ENCODE assay signal across 12 mouse cellular contexts in the genomic region with DNA sequence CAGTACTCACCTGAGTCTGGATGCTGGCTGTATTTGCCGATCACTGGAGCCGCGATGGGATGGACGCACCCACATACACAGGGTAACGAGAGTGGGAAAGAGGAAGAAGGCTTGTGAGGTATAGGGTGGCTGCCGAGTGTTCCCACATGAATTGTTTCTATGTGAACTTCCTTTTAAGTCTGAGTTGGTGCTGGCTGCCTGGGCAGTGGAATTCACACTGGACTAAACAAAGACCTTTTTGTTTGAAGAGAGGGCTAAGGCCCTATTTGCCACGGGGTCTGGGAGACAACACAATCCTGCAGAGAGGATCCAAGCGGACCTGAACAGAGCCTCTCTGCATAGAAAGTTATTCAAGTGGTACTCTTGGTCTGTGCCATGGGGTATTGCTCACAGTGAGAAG. TPM values are rescaled to one million over a fixed set of nuclear protein-coding genes. Genes with fewer than 3 reads are reported as not detected.
DNase-seq lines count a peak whose midpoint lies in the region; ATAC-seq and TF ChIP-seq lines count a peak whose summit lies in the region.
"Had no signal": no experiment of that assay in that cellular context is flagged by ENCODE, and none has a peak within 500 bp of the region (broad histone marks: within the 10 kb centered on the region; RNA-seq: fewer than 3 reads in every experiment).

No protein-coding gene starts in this region.

- no peak overlapping the region for H3K9ac ChIP-seq in forebrain, embryonic 11.5 days (ENCODE audit: low read length)
- H3K9ac ChIP-seq in hindbrain, embryonic 16.5 days (ENCODE audit: low read depth, low read length): no peak overlapping the region
- no peak overlapping the region for H3K9ac ChIP-seq in neural tube, embryonic 14.5 days (replicated peaks; ENCODE audit: low read depth, low read length)

- intact Hi-C loops in left cerebral cortex, adult 2 months (cut with DNase I): no loop called here

- no peak for TF ChIP-seq CTCF in left cerebral cortex, adult 2 months (IDR thresholded peaks at IDR 0.05)

- no peak overlapping the region for H3K4me2 ChIP-seq in forebrain, embryonic 11.5 days (ENCODE audit: low read depth, low read length, severe bottlenecking)
- H3K4me2 ChIP-seq in hindbrain, embryonic 16.5 days (ENCODE audit: low read length): no peak overlapping the region
- no peak overlapping the region for H3K4me2 ChIP-seq in neural tube, embryonic 14.5 days (ENCODE audit: low read depth, low read length)

- no peak for DNase-seq in left cerebral cortex, adult 2 months (ENCODE audit: extremely low spot score in 1 of 2, low spot score in 2 of 2)
- no peak for DNase-seq in left cerebral cortex, adult 9 months (ENCODE audit: low spot score in 2 of 2)
- DNase-seq in forebrain, embryonic 11.5 days (ENCODE audit: low spot score): no peak
- DNase-seq in layer of hippocampus, postnatal 10 days (ENCODE audit: low spot score in 2 of 2): no peak
- DNase-seq in heart, adult 8-10 months (ENCODE audit: low spot score): no peak
- no peak for DNase-seq in frontal cortex, adult 2 months (ENCODE audit: extremely low spot score in 1 of 2, low spot score in 1 of 2)
- DNase-seq: cerebellum, adult 11-12 months; gastrocnemius, postnatal 25 days; liver had no signal

- peak; percentile 39; the same call in 1 of the 2 replicates for ATAC-seq in forebrain, embryonic 11.5 days (replicated peaks; ENCODE audit: low FRiP score)
- peak; percentile 61; the same call in 1 of the 2 replicates for ATAC-seq in hindbrain, embryonic 16.5 days
- peak; percentile 70; the same call in 1 of the 2 replicates for ATAC-seq in neural tube, embryonic 14.5 days (ENCODE audit: low read depth)

- no peak overlapping the region for H3K4me3 ChIP-seq in left cerebral cortex, adult 2 months
- H3K4me3 ChIP-seq in forebrain, embryonic 11.5 days (ENCODE audit: low read depth, low read length): no peak overlapping the region
- no peak overlapping the region for H3K4me3 ChIP-seq in hindbrain, embryonic 16.5 days (ENCODE audit: low read length)
- H3K4me3 ChIP-seq in neural tube, embryonic 14.5 days (ENCODE audit: low read depth, low read length): no peak overlapping the region

- no peaks in the 10 kb centered on the region for H3K9me3 ChIP-seq in forebrain, embryonic 11.5 days (ENCODE audit: control insufficient read depth, low read length)
- H3K9me3 ChIP-seq in hindbrain, embryonic 16.5 days (ENCODE audit: control insufficient read depth, low read length): no peaks in the 10 kb centered on the region
- no peaks in the 10 kb centered on the region for H3K9me3 ChIP-seq in neural tube, embryonic 14.5 days (ENCODE audit: control insufficient read depth, low read length)

- peaks cover 9% of the 10 kb centered on the region for H3K4me1 ChIP-seq in forebrain, embryonic 11.5 days (replicated peaks; ENCODE audit: control insufficient read depth, insufficient read depth, low read length)
- no peaks in the 10 kb centered on the region for H3K4me1 ChIP-seq in hindbrain, embryonic 16.5 days (ENCODE audit: control insufficient read depth, insufficient read depth, low read depth, low read length)
- no peaks in the 10 kb centered on the region for H3K4me1 ChIP-seq in neural tube, embryonic 14.5 days (ENCODE audit: control insufficient read depth, insufficient read depth, low read length)

- WGBS in forebrain, embryonic 11.5 days: 38% methylated on average over 8 of the region's 8 CpGs
- 50% methylated on average over 8 of the region's 8 CpGs for WGBS in hindbrain, embryonic 16.5 days
- WGBS in neural tube, embryonic 14.5 days: 45% methylated on average over 8 of the region's 8 CpGs

- H3K27me3 ChIP-seq in forebrain, embryonic 11.5 days (ENCODE audit: control insufficient read depth, insufficient read depth, low read length): no peaks in the 10 kb centered on the region
- H3K27me3 ChIP-seq in hindbrain, embryonic 16.5 days (replicated peaks; ENCODE audit: control insufficient read depth, insufficient read depth, low read length): no peaks in the 10 kb centered on the region
- H3K27me3 ChIP-seq in neural tube, embryonic 14.5 days (ENCODE audit: control insufficient read depth, insufficient read depth, low read length): no peaks in the 10 kb centered on the region
- H3K27me3 ChIP-seq: Patski had no signal

- H3K27ac ChIP-seq in left cerebral cortex, adult 2 months: peak overlapping the region; percentile 38; the same call in 1 of the 2 replicates
- peak overlapping the region; percentile 62; the same call in 1 of the 2 replicates for H3K27ac ChIP-seq in forebrain, embryonic 11.5 days (ENCODE audit: low read depth, low read length)
- H3K27ac ChIP-seq in hindbrain, embryonic 16.5 days (ENCODE audit: low read depth, low read length): peak overlapping the region; percentile 41; the same call in 1 of the 2 replicates
- H3K27ac ChIP-seq in neural tube, embryonic 14.5 days (ENCODE audit: low read depth, low read length): 0 out of 2 replicates have a peak overlapping the region, but pooled peaks have one; percentile 34

- peaks cover 6% of the 10 kb centered on the region; the same call in 1 of the 2 replicates for H3K36me3 ChIP-seq in forebrain, embryonic 11.5 days (ENCODE audit: control insufficient read depth, insufficient read depth, low read length)
- peaks cover 14% of the 10 kb centered on the region for H3K36me3 ChIP-seq in hindbrain, embryonic 16.5 days (ENCODE audit: control insufficient read depth, insufficient read depth, low read length)
- peaks cover 15% of the 10 kb centered on the region; the same call in 1 of the 2 replicates for H3K36me3 ChIP-seq in neural tube, embryonic 14.5 days (ENCODE audit: control insufficient read depth, insufficient read depth, low read length)

RNA-seq across cellular contexts. Expression of a gene that starts 30.6 kb away (rescaled TPM):
- total RNA-seq in left cerebral cortex, adult 2 months (2021): 10 to 100 TPM; 19.4 to 20.6 TPM
- 114 and 123 TPM in 2 replicates for polyA plus RNA-seq in forebrain, embryonic 11.5 days (2014; fragmentation: Nextera tagmentation; extraction: Ambion mirVana)
- 69.1 and 69.5 TPM in 2 replicates for polyA plus RNA-seq in hindbrain, embryonic 16.5 days (2015; fragmentation: Nextera tagmentation; extraction: Ambion mirVana)
- 77.8 and 87.4 TPM in 2 replicates for polyA plus RNA-seq in neural tube, embryonic 14.5 days (2014; fragmentation: Nextera tagmentation; extraction: Ambion mirVana)
- total RNA-seq in layer of hippocampus, postnatal 10 days (2021): 10 to 100 TPM; 28.9 to 34.7 TPM
- total RNA-seq in heart, adult 8-10 months (2022): 10 to 100 TPM; 24.7 to 33.2 (median 31.3) TPM
- 47.9 and 61.2 TPM in 2 replicates for polyA plus RNA-seq in frontal cortex, adult 2 months (2012; rRNA removed)
